Mouse (Mus musculus): ENCODE results near the gene Lce1e.
"Not testable (repeated sequence)": the region's sequence is repeated elsewhere in the genome, so short reads cannot be mapped to it uniquely, and the experiment has no call there.

Lce1e gene

DNA sequence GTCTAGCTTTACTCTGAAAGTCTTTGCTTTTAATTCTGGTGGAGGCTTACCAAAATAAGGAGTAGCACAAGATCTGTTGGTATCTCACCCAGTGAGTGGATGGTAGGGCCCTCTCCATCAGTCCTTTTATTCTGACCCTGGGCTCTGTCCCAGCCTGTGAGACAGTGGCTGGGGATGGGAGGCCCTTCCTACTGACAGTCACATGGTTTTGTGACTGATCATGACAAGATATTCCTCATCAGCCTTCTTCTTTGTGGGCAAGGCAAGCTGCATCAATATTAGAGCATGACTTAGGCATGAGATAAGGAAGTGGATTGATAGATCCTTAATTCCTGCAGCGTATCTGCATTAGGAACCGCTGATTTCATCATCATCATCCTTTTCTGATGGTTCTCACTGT, at the start of gene Lce1e:
Lce1e (minus strand) TSS at position 101 of the 400 bp plus-strand sequence.
- no peak for DNase-seq (ENCODE audit: low spot score)

DNA sequence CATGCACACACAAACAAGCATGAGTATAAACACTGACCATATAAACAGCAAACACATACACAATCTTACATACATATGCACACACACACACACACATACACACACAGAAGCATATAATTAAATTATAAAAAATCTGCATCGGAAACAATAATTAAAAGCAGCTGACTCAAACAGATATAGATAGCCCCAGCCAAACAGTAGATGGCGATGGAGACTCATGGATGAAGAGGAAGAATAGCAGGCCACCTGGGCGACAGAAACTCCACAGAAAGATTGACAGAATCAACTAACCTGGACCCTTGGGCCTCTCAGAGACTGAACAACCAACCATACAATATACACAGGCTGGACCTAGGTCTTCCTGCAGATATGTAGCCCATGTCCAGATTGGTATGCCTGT, 44.3 kb upstream of the Lce1e start:
- peak; percentile 17 for DNase-seq (ENCODE audit: low spot score)

DNA sequence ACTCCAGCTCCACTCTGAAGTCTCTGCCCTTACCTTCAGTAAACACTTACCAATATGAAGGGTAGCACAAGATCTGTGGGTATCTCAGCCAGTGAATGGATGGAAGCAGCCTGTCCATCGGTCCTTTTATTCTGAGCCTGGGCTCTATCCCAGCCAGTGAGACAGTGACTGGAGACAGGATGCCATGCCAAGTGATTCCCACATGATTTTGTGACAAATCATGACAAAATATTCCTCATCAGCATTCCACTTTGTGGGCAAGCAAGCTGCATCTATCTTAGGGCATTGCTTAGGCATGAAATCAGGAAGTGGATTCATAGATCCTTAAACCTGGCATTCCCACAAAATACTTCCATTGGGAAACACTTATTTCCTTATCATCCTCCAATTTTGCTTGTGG, 43.4 kb upstream of the Lce1e start, which contains the start of gene Lce1g:
Lce1g (minus strand) TSS at position 101 of the 400 bp plus-strand sequence.
- DNase-seq (ENCODE audit: low spot score), result no peak

DNA sequence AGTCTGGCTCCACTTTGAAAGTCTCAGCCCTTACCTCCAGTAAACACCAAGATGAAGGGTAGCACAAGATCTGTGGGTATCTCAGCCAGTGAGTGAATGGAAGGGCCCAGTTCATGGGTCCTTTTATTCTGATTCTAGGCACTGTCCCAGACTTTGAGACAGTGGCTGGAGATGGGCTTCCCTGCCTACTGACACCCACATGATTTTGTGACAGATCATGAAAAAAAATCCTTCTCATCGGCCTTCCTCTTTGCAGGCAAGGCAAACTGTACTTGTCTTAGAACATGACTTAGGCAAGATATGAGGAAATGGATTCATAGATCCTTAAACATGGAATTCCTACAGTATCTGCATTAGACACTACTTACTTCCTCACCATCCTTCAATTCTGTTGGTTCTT, 30.1 kb upstream of the Lce1e start, which contains the start of gene Gm38119:
Gm38119 (minus strand) TSS at position 101 of the 400 bp plus-strand sequence.
- DNase-seq (ENCODE audit: low spot score), result no peak

DNA sequence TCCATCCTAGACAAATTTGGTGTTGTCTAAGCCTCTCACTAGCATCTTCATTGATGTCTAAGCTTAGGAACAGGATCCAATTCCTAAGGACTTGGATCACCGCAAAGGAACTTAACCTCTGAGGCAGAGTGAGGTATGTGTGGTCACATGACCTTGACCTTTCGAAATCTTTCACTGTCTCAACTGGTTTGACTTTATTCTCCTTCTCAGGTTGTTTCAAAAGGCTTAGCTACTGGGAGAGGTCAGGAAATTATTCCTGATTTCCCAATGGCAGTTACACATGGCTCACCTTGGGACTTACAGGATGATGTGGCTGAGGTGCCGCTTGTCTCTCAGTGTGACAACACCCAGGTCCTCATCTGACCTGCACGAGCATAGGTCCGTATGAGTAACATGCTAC, 13.8 kb upstream of the Lce1e start:
- DNase-seq (ENCODE audit: low spot score), result no peak

DNA sequence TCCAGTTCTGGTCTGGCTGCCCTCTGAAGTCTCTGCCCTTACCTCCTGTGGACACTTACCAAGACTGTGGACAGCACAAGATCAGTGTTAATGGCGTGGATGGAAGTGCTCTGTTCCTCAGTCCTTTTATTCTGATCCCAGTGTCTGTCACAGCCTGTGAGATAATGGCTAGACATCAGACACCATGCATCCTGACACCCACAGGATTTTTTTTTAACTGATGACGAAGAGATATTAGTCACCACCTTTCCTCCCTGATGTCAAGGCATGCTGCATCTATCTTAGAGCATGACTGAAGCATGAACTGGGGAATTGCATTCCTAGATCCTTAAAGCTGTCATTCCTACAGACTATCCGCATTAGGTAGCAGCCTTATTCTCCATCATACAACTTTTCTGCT, 11.4 kb upstream of the Lce1e start, which contains the start of gene Lce1f:
Lce1f (minus strand) TSS at position 101 of the 400 bp plus-strand sequence.
- DNase-seq (ENCODE audit: low spot score), result no peak

DNA sequence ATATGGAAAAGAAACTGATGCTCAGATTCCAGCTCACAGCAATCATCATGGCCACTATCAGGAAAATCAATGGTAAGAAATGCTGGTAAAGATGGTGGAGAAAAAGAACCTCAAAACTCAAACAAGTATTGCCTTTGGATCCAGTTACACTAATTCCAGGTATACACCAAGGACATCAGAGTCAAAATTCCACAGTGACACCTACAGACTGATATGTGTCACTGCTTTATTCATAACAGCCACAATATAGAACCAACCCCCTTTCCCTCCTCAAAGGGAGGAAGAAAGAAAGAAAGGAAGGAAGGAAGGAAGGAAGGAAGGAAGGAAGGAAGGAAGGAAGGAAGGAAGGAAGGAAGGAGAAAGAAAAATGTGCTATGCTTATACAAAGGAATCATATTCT, 6.2 kb upstream of the Lce1e start:
- DNase-seq (ENCODE audit: low spot score), result no peak

DNA sequence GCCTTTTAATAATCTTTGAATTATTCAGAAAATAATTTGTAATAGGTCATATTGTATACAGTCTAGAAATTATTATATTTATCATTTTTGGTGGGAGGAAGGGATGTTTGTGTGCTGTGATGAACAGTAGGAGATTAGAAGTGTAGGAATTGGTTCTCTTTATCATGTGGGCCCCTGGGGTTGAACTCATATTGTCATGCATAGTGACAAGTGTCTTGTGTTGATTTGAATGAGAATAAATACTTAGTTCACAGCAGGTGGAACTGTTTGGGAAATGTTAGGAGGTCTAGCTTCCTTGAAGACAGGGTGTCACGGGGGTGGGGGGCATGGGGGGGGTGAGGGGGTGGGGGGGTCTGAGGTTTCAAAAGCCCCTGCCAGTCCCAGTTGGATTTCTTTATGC, 14.3 kb downstream of the Lce1e start:
- DNase-seq (ENCODE audit: low spot score), result no peak

DNA sequence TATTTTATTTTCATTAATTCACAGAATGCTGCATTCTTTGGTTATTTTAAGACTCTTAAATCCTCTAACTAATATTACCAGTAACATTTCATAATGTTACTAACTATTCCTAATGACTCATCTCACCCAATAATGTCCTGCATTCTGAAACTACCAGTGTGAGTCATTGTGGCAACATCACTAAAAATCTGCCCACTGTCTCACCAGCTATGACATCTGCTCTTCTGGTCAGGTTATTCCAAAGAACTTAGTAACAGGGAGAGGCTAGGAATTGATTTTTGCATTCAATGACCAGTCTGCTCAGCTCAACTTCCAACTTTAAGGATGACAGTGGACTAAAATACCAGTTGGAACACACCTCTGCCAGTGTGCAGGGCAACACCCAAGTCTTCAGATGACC, 17.2 kb downstream of the Lce1e start:
- no peak for DNase-seq (ENCODE audit: low spot score)

DNA sequence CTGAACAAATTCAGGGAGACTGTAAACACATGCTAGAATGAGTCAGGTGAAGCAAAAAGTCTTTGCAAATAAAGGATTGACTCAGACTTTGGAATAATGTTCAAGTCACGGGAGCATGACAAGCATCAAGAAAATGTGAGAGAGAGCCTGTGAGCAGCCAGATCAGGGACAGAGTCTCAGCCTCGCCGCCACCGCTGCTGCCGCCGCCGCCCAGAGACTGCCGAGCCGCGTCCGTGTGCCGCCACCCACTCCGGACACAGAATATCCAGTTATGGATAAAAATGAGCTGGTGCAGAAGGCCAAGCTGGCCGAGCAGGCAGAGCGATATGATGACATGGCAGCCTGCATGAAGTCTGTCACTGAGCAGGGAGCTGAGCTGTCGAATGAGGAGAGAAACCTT, 19.7 kb downstream of the Lce1e start:
- DNase-seq (ENCODE audit: low spot score), result not testable (repeated sequence)

DNA sequence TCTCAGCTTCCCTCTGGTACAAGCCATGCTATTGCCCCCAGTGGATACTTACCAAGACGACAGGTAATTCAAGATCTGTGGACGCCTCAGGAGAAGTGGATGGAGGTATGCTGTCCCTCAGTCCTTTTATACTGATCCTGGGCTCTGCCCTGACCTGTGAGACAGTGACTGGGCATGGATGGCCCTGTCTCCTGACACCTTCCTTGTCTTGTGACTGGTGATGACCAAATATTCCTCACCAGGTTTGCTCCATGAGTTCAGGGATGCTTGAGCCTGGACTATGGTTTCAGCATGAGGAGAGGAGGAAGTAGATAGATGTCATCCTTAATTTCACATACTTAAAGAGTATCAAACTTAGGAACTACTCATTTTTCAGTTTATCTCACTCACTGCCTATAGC, 21.8 kb downstream of the Lce1e start, which contains the start of gene Lce1d:
Lce1d (minus strand) TSS at position 101 of the 400 bp plus-strand sequence.
- DNase-seq (ENCODE audit: low spot score), result no peak

DNA sequence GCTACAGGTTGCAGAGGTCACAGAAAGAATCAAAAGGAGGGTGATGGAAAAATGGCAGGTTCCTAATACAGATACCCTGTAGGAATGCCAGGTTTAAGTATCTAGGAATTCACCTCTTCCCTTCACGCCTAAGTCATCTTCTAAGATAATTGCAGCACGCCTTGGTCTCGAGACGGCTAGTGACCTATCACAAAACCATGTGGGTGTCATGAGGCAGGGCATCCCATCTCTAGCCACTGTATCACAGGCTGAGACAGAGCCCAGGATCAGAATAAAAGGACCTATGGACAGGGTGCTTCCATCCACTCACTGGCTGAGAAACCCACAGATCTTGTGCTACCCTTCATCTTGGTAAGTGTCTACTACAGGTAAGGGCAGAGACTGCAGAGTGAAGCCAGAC, 29.9 kb downstream of the Lce1e start, which contains the start of gene Lce1c:
Lce1c (plus strand) TSS at position 301 of the 400 bp plus-strand sequence.
- DNase-seq (ENCODE audit: low spot score), result no peak

DNA sequence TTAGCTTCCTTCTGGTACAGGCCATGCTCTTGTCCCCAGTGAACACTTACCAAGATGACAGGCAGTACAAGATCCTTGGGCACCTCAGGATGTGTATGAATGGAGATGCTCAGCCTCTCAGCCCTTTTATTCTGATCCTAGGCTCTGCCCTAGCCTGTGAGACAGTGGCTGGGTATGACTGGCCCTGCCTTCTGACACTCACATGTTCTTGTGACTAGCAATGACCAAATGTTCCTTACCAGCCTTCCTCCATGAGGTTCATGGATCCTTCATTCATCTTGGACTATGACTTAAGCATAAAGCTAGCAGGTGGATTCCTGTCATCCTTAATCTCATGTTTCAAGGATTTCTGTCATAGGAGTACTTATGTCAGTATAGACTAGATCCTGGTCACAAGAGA, 38.7 kb downstream of the Lce1e start, which contains the start of gene Lce1a2:
Lce1a2 (minus strand) TSS at position 101 of the 400 bp plus-strand sequence.
- no peak for DNase-seq (ENCODE audit: low spot score)
